Mouse (Mus musculus): Measurements from ENCODE around the gene Enox1.

Enox1 gene

DNA sequence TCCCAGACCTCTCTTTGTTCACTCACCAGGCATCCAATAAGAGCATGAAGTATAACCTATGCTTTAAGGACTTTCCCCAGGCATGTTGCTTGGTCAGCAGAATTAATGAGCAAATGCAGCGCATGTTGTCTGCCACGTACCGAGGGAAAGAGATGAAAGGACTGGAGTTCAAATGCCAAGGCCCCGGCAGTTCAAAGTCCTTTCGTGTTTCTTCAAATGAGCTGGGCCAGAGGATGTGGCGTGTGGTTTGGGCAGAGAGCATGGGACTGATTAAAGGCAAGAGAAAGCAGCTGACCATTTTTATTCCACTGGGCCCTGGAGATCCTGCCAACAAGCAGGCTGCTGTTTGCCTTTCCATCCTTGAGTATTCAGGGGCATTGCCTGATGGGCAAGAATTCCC lies 460.7 kb downstream of the Enox1 start:
- in situ Hi-C loops (cut with MboI, MseI), result no loop called here

DNA sequence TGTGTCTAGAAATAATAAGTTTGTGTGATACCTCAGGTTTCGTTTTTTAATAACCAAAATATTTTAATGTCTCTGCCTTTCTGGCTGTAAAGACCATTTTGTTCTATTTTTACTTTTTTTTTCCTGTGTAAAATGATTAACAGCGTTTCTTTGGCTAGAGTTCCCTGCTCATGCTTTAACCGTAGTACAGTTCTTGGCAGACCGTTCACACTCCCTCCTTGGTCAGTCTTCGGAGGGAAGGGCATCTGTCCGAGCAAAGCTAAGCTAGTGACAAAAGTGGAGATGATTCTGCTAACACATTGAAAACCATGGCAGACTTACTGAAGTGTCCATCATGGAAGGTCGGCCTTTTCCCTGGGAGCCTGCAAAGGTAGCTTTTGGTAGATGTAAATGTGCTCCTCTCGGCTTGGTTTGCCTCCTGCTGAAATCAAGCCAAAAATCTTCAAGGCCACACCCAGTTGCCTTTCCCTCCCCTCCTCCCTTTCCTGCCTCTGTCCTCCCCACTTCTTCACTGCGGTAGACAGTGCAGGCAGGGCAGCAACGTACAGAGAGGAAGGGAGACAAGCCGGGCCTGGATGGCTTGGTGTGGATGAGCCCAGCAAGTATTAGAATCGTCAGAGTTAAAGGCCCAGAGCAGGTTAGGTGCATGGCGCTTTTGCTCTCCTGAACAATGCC lies 461.7 kb downstream of the Enox1 start:
- in situ Hi-C loops (cut with MboI, MseI), result no loop called here

DNA sequence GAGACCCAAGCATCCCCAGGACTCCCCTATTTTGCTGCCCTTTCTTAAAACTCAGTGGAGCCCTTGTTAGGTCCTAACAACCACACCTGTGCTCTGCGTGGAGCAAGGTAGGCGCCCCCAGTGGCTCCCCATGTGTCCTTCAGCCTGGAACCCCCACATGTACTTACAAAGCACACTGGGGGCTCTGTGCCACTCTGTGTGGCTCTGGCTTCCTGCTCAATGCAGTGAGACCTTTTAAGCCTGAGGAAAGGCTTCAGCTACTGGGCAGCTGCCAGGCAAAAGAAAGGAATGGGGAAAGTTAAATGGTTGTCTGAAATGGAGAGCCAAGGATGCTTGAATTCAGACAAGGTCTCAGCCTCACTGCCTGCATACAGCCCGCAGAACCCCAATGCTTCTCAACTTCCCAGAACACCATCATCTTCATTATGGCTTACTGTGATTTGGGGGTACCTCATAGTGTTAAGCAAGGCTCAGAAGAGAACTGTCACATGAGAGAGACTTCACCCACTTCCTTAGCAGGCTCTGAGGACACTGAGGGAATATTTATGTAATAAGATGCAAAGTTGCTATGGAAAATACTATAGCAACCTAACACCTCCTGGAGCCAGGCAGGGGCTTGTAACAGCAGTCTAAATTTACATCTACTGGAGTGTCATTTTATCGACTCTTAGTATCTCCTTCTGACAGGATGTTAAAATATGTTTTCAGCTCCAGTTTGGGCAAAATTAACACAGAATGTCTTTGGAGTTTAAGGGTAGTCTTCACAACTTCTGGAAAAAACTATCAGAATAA lies 465.1 kb downstream of the Enox1 start:
- in situ Hi-C loops (cut with MboI, MseI), result no loop called here

DNA sequence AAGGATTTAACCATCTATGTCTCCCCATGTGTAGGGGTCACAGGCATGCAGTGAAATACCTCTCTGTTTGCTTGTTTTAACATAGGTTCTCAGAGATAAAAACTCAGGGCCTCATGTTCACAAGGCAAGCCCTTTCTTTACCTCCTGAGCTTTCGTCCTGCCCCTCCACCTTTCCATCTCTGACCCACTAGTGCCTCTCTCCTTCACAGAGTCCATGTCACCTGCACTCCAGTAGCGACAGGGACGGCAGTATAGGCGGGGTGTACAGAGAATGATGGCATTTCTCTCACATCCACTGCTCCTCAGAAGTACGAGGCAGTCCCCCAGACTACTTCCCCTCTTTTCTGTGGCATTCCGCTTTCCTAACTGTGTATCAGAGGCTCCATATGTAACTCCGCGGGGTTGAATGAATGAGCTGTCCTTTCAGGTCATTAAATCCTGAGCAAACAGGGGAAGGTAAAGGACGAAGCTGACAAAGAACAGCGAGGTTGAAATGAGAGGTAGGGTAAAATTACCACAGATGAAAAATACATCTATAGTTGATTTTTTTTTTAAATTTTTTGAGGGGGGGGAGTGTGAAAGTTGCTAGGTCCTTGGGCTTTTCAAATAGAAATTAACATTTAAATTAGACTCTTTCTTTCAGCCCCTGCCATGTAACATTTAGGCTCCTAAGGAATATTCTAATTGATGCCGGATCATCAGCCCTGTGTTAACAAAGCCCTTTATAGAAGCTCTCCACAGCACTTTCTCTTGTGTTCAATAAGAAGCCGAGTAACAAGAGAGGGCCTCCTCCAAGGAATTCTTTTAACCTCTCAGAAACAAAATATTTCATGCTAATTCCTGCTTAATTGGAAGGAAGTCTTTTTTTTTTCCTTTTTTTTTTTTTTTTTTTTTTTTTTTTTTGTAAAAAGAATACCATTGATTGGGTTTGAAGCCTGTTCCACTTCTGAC lies 470.3 kb downstream of the Enox1 start:
- in situ Hi-C loops (cut with MboI, MseI), result no loop called here

DNA sequence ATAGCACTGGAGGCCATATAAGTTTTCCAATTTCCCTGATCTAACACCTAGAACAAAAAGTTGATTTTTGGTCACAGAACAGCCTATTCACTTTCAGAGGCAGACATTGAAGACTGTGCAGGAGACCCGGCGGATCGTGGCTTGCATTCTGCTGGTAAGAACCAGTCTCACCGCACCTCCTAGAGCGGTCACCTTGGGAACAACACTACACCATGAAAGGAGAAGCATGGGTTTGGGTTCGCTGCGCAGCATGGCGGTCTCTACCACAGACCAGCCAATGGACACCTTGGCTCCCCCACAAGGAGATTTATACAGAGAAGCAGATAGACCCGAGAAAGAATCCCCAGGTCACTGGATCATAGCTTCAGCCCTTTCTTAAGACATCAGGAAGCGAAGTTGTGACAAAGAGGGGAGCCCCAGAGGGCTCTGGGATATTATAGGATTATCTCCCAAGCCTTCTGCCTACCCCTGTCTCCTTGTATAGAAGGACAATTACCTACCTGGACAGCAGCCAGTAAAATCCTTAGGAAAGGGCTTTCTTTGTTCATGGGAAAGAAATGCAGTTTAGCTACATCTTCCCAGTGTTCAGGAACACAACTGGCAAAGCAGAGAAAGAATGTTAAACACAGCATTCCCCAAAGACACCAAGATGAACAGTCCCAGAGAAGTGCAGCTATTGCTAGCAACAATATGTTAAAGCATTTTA lies 476.1 kb downstream of the Enox1 start:
- in situ Hi-C loops (cut with MboI, MseI), result no loop called here

DNA sequence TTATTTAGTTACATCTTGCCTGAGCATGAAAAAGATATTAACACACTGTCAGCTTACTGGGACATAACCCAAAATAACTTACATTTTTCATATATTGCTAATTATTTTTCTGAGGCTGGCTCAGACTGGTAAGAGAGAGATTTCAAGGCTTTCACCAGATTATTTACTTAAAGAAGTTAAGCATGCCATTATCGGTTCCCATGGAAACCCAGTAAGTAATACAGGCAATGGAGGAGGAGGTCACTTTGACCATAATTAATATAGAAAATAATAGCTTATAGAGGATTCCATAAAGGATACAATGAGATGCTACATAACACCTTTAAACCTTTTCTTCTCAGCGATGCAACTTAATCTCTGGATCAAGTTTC lies 476.6 kb downstream of the Enox1 start:
- in situ Hi-C loops (cut with MboI, MseI), result no loop called here

DNA sequence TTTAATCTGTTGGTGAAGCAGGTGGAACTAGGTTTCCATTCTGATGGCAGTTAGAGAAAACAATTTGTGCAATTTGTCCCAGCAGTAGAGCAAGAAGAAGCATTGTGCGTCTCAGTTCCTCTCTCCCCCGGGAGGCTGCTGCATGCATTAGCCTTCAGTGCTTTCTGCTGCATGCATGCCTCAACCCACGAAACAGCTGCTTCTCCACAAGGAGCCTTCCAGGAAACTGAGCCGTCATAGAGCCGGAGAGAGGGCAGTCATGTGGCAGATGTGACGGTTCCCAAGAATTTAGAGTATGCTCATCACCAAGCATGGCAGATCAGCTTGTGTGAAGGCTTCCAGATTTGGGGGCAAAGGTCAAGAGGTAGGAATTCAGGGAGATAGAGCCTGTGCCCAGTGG lies 480.4 kb downstream of the Enox1 start:
- in situ Hi-C loops (cut with MboI, MseI), result no loop called here

DNA sequence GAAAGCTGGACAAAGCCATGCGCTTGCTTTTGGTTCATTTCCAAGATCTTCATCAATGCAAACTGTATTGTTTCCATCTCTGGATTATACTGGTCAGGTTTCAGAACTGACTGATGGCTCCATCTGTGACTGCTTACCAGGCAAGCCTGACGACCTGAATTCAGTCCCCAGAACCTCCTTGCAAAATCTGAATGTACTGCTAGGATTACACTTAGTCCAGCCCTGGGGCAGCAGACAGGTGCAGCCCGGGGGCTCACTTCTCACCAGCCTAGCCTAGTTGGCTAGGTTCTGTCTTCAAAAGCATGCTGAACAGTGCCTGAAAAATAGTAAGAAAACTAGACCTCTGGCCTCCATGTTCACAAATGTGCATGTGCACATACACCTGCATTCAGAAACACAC lies 481.6 kb downstream of the Enox1 start:
- in situ Hi-C loops (cut with MboI, MseI), result no loop called here

DNA sequence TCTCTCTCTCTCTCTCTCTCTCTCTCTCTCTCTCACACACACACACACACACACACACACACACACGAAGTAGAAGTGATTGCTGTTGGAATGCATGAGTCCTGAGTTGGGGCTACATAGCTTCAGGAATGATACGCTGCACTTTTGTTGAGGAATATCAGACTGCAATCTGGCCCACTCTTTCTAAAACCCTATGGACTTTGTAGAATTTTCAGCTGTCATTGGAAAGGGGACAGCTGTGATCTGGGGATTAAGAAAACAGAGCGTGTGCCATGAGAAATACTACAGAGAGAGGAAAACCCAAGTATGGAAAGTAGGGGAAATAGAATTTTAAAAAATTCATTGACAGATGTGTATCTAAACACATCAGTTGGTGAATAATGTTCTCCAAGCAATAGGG lies 482.1 kb downstream of the Enox1 start:
- in situ Hi-C loops (cut with MboI, MseI), result no loop called here

DNA sequence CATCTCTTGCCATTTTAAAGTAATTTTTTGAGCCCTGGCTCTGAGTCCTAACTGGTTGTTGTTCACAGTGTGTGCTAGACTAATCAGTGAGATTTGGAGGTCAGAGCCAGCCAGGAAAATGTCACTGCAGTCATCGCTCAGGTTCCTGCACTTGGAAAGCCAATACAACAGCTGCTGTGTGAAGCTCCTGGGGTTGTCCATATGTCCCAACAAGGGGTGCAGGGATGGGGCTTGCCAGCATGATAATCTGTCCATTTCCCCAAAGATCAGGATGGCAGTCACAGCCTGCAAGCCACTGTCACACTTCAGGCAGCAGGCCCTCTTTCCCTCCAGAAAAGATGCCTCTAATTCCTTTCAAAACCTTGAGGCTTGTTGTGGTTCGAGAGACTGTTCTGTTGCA lies 483.0 kb downstream of the Enox1 start:
- in situ Hi-C loops (cut with MboI, MseI), result no loop called here

DNA sequence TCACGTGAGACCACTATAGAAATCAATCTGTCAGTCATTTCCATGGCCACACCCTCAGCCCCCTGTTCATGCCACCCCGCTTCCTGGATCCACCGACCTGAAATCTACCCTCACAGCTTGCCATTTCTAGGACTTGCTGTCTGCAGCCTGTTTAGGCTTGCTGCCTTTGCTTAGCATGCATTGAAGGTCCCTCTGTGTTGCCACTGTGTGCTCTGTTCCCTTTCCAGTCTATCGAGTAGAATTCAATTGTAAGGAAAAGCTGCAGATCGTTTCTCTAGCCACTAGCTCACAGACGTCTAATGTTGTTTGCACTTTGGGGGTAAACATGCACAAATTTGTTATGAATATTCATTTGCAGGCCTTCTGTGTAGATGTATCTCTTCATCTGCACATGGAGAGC lies 485.8 kb downstream of the Enox1 start:
- in situ Hi-C loops (cut with MboI, MseI), result no loop called here

DNA sequence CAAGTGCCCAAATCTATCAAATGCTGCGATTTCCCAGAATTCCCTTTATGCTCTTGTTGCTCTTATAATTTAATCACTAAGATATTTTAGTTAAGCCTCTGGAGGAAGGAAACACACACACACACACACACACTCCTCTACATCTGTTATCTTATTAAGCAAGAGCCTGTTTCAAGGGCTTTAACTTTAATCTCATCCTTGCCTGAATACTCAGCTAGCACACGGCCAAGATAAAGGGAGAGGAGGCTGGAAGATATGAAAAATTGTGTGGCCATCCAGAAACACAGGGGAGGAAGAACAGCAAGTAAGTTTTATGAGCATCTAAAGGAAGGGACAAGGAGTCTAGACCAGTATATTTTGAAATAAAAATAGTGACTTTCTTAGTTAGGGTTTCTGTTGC lies 489.6 kb downstream of the Enox1 start:
- in situ Hi-C loops (cut with MboI, MseI), result no loop called here

DNA sequence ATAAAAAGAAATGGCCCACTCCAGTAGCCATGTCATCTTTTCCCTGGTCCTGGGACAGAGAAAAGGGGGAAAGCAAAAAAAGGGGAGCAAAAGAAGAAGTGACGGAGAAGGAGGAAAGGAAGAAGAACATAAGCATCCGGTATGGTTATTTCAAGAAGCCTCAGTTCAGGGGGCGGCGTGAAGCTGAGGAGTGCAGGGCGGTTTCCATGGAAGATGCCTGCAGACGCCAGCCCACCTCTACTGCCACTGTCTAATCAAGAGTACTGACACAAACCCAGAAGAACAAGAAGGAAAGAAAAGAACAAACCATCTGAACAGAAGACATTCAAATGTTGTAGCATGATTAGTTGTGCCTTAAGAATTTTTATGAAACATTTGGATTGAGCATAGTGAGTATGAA lies 490.5 kb downstream of the Enox1 start:
- in situ Hi-C loops (cut with MboI, MseI), result no loop called here

DNA sequence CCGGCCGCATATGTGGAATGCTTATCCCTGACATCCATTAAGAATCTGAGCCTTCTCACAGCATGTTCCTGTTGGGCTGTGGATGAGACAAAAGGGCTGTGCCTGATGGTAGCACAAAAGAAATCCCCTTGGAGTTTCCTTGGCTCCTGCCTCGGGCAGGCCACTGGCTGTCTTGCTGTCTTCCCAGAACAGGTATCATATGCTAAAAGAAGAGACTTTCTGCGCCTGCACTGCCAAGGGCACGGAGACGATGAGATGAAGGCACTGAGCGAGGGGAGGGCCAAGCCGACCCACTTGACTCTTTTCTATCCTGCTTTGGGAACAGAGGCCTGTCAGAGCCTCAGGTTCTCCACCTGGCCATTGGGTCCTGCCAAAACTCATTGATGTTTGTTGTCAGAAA lies 491.7 kb downstream of the Enox1 start:
- in situ Hi-C loops (cut with MboI, MseI), result no loop called here

DNA sequence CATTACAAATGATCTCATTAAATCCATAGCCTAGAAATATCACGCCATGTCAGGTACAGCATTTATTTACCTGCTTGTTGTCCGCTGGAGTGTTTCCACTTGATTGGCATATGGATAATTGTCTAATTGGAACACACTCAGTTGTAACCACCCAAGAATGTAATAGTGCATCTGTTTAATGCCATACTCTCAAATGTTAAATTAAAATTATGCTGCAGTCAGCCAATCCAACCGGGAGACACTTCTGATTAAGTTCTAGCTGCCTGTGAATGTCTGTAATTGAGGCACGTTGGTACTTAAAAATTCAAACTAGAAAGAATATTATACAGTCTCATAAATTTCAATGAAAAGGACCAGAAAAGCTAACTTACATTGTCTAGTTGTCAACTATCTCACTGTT lies 502.2 kb downstream of the Enox1 start:
- in situ Hi-C loops (cut with MboI, MseI), result no loop called here

DNA sequence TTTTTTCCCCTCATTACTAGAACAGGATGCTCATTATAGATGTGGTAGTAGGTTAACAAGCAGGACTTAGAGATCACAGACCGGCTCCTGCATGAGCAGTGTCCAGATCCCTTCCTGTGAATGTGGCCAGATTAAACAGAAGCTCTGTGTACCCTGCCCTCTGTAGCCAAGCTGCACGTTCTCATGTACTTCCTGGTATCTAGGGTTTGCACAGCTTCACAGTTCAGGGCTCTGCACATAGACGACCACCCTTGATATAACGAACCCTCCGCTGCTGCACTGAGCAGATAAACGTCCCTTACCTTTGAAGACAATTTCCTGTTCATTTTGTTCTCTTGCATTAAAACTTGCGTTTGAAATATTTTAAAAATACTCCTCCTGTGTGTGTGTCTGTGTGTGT lies 505.7 kb downstream of the Enox1 start:
- in situ Hi-C loops (cut with MboI, MseI), result no loop called here

DNA sequence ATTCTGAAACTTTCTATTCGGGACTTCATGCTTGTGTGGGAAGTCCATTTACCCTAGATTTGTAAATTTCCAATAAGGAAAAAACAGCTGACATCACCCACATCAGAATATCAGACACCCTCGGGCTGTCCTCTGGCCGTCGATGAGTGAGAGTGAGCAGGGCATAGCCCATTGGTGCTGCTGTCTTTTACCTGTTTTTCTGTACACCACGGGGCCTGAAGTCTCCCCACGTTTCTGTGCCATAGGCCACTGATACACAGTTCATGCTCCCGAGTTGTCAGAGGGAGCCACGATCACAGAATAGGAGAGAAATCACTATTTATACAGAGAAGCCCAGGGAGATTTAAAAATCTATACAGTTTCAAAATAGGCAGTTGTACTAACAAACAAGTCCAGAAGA lies 506.4 kb downstream of the Enox1 start:
- in situ Hi-C loops (cut with MboI, MseI), result no loop called here

DNA sequence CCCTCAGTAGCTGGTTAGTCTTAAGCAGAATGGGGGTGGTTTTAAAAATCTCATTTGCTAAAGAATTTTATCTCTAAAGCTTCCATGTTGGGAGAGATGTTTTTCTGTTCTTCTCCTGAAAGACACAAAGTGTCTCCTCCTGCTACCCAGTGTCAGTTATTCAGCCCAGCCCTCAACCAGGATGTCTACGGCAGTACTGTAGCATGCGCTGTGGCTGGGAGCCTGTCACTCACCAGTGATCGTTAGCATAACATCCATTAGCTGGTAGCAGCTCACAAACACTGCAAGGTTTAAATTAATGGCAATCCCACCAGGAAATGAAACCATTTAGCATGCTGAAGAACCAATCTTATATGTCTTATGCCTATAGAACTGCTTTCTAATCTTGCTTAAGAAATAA lies 511.5 kb downstream of the Enox1 start:
- in situ Hi-C loops (cut with MboI, MseI), result no loop called here

DNA sequence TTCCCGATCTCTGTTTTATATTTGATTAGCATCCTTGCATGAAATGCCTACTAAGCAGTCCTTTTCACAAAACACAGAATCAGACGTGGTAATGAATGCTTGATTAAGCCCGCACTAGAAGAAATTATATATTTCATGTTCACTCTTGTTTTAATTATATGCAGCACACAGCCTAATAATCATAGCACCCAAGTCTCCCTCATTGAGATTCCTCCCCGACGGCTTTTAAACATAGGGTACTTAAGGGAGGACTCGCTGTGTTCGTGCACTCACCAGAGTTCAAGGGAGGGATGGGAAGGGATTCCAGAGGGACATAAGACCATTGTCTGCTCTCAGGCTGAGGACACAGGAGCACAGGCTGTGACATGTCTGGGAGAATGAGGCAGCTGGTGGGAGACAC lies 512.9 kb downstream of the Enox1 start:
- in situ Hi-C loops (cut with MboI, MseI), result no loop called here

DNA sequence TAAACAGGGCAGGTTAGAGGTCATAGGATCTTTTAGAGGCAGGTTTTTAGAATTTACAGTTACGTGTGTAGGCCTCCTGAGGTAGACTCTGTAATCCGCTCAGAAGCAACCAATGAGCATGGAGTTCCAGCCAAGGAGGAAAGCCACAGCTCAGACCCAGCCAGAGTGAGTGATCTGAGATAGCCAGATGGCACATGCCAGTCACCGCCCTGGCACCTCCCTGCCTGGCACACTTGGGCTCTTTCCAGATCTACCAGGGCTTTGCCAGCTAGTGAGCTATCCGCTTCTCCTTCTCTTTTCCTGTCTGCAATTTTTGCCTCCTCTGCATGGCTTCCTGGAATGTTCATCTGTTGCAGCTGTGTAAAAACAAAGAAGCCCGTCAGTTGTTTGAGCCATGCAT lies 514.4 kb downstream of the Enox1 start:
- in situ Hi-C loops (cut with MboI, MseI), result no loop called here

DNA sequence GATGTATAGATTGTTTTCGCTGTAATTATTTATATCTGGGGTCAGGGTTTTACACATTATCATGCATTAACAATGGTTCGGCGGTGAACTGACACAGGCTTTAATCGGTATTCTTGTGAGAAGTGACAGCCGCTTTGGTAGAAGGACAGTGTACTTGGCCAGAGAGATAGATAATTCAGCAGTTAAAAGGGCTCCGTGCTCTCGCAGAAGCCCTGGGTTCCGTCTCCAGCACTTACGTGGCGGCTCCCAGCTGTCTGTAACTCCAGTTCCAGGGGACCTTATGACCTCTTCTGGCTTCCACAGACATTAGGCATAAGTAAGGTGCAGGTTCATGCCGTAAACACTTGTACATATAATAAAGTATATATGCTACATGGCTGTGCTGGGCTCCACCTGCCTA lies 515.4 kb downstream of the Enox1 start:
- in situ Hi-C loops (cut with MboI, MseI), result no loop called here

DNA sequence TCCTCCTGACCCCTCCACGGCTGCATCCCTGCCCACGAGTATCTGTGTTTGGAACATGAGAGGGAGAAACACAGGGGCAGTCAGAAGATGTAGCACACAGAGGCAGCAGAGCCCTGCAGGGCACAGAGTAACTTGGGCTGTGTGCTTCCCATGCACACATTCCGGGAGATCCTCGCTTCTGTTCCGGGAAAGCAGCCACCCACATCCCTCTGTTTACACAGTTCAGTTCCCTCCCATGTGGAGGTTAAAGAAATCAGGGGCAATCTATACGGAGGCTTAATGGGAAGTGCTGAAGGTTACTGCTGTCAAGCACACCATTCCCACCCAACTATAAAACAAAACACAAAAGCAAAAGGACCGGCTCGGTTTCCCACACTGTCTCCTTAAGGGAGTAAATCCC lies 516.6 kb downstream of the Enox1 start:
- in situ Hi-C loops (cut with MboI, MseI), result no loop called here
